Mouse (Mus musculus): ENCODE data around the gene Opcml. TPM values are rescaled to one million over a fixed set of nuclear protein-coding genes. Genes with fewer than 3 reads are reported as not detected.

Gene Opcml
- polyA plus RNA-seq, 1 experiment from 2014 or later = 7.6 TPM

GRCm38 (mm10) chr9:28225824-28226569 lies 435.4 kb downstream of the Opcml start:
- ATAC-seq (ENCODE audit: insufficient number of reproducible peaks, insufficient read depth, low FRiP score, low read depth) = no peak
- no peaks in the 10 kb centered on the region for H3K27me3 ChIP-seq (ENCODE audit: control insufficient read depth, insufficient read depth, low read length)
- H3K4me1 ChIP-seq (ENCODE audit: control insufficient read depth, insufficient read depth, low read length) = no peaks in the 10 kb centered on the region
- WGBS = 85% methylated on average over 8 of the region's 8 CpGs
- no peak overlapping the region for H3K9ac ChIP-seq (replicated peaks; ENCODE audit: low read depth, low read length)
- no peaks in the 10 kb centered on the region for H3K9me3 ChIP-seq (ENCODE audit: control insufficient read depth, low read depth, low read length)
- no peak overlapping the region for H3K4me2 ChIP-seq (replicated peaks; ENCODE audit: low read depth, low read length)
- no peak overlapping the region for H3K27ac ChIP-seq (ENCODE audit: low read length)
- H3K36me3 ChIP-seq (ENCODE audit: control insufficient read depth, insufficient read depth, low read length) = no peaks in the 10 kb centered on the region
- H3K4me3 ChIP-seq (ENCODE audit: low read depth, low read length) = no peak overlapping the region

- Histone ChIP-seq H3K9me3 (ENCODE audit: control insufficient read depth, low read depth, low read length) (no peaks in the 10 kb centered on the region), H3K27ac (ENCODE audit: low read length) (no peak overlapping the region), H3K4me2 (replicated peaks; ENCODE audit: low read depth, low read length) (no peak overlapping the region), H3K36me3 (ENCODE audit: control insufficient read depth, insufficient read depth, low read length) (no peaks in the 10 kb centered on the region), H3K27me3 (ENCODE audit: control insufficient read depth, insufficient read depth, low read length) (no peaks in the 10 kb centered on the region), H3K4me3 (ENCODE audit: low read depth, low read length) (no peak overlapping the region), H3K4me1 (ENCODE audit: control insufficient read depth, insufficient read depth, low read length) (no peaks in the 10 kb centered on the region), H3K9ac (replicated peaks; ENCODE audit: low read depth, low read length) (no peak overlapping the region)
- no peak for ATAC-seq (ENCODE audit: insufficient number of reproducible peaks, insufficient read depth, low FRiP score, low read depth)
- 80% methylated on average over 5 of the region's 5 CpGs for WGBS
Measured at GRCm38 (mm10) chr9:28226570-28226951, 436.0 kb downstream of the Opcml start.

GRCm38 (mm10) chr9:28238450-28238849 lies 447.9 kb downstream of the Opcml start:
- Histone ChIP-seq H3K27me3 (ENCODE audit: control insufficient read depth, insufficient read depth, low read length) (no peaks in the 10 kb centered on the region), H3K4me1 (ENCODE audit: control insufficient read depth, insufficient read depth, low read length) (no peaks in the 10 kb centered on the region), H3K27ac (ENCODE audit: low read length) (no peak overlapping the region), H3K4me2 (replicated peaks; ENCODE audit: low read depth, low read length) (no peak overlapping the region), H3K4me3 (ENCODE audit: low read depth, low read length) (no peak overlapping the region), H3K9me3 (ENCODE audit: control insufficient read depth, low read depth, low read length) (no peaks in the 10 kb centered on the region), H3K36me3 (ENCODE audit: control insufficient read depth, insufficient read depth, low read length) (no peaks in the 10 kb centered on the region), H3K9ac (replicated peaks; ENCODE audit: low read depth, low read length) (no peak overlapping the region)
- no peak for ATAC-seq (ENCODE audit: insufficient number of reproducible peaks, insufficient read depth, low FRiP score, low read depth)
- 87% methylated on average over 9 of the region's 9 CpGs for WGBS

- Histone ChIP-seq H3K4me1 (ENCODE audit: control insufficient read depth, insufficient read depth, low read length) (no peaks in the 10 kb centered on the region), H3K4me3 (ENCODE audit: low read depth, low read length) (no peak overlapping the region), H3K9me3 (ENCODE audit: control insufficient read depth, low read depth, low read length) (no peaks in the 10 kb centered on the region), H3K36me3 (ENCODE audit: control insufficient read depth, insufficient read depth, low read length) (no peaks in the 10 kb centered on the region), H3K9ac (replicated peaks; ENCODE audit: low read depth, low read length) (no peak overlapping the region), H3K27ac (ENCODE audit: low read length) (no peak overlapping the region), H3K4me2 (replicated peaks; ENCODE audit: low read depth, low read length) (no peak overlapping the region), H3K27me3 (ENCODE audit: control insufficient read depth, insufficient read depth, low read length) (no peaks in the 10 kb centered on the region)
- ATAC-seq (ENCODE audit: insufficient number of reproducible peaks, insufficient read depth, low FRiP score, low read depth) = no peak
- 63% methylated on average over 7 of the region's 7 CpGs for WGBS
Measured at GRCm38 (mm10) chr9:28247742-28248503, 457.3 kb downstream of the Opcml start.

GRCm38 (mm10) chr9:28251341-28251740 lies 460.8 kb downstream of the Opcml start:
- WGBS = 87% methylated on average over 9 of the region's 9 CpGs
- Histone ChIP-seq H3K9me3 (ENCODE audit: control insufficient read depth, low read depth, low read length) (no peaks in the 10 kb centered on the region), H3K27ac (ENCODE audit: low read length) (no peak overlapping the region), H3K36me3 (ENCODE audit: control insufficient read depth, insufficient read depth, low read length) (no peaks in the 10 kb centered on the region), H3K4me1 (ENCODE audit: control insufficient read depth, insufficient read depth, low read length) (no peaks in the 10 kb centered on the region), H3K4me3 (ENCODE audit: low read depth, low read length) (no peak overlapping the region), H3K27me3 (ENCODE audit: control insufficient read depth, insufficient read depth, low read length) (no peaks in the 10 kb centered on the region), H3K9ac (replicated peaks; ENCODE audit: low read depth, low read length) (no peak overlapping the region), H3K4me2 (replicated peaks; ENCODE audit: low read depth, low read length) (no peak overlapping the region)
- no peak for ATAC-seq (ENCODE audit: insufficient number of reproducible peaks, insufficient read depth, low FRiP score, low read depth)

GRCm38 (mm10) chr9:28255128-28255904 lies 464.7 kb downstream of the Opcml start:
- Histone ChIP-seq H3K36me3 (ENCODE audit: control insufficient read depth, insufficient read depth, low read length) (no peaks in the 10 kb centered on the region), H3K4me2 (replicated peaks; ENCODE audit: low read depth, low read length) (no peak overlapping the region), H3K27ac (ENCODE audit: low read length) (no peak overlapping the region), H3K4me1 (ENCODE audit: control insufficient read depth, insufficient read depth, low read length) (no peaks in the 10 kb centered on the region), H3K27me3 (ENCODE audit: control insufficient read depth, insufficient read depth, low read length) (no peaks in the 10 kb centered on the region), H3K9me3 (ENCODE audit: control insufficient read depth, low read depth, low read length) (no peaks in the 10 kb centered on the region), H3K4me3 (ENCODE audit: low read depth, low read length) (no peak overlapping the region), H3K9ac (replicated peaks; ENCODE audit: low read depth, low read length) (no peak overlapping the region)
- no peak for ATAC-seq (ENCODE audit: insufficient number of reproducible peaks, insufficient read depth, low FRiP score, low read depth)
- 84% methylated on average over 8 of the region's 8 CpGs for WGBS

GRCm38 (mm10) chr9:28255905-28256268 lies 465.3 kb downstream of the Opcml start:
- H3K27ac ChIP-seq (ENCODE audit: low read length) = no peak overlapping the region
- no peak overlapping the region for H3K4me3 ChIP-seq (ENCODE audit: low read depth, low read length)
- WGBS = 93% methylated on average over 1 of the region's 1 CpGs
- H3K9ac ChIP-seq (replicated peaks; ENCODE audit: low read depth, low read length) = no peak overlapping the region
- H3K9me3 ChIP-seq (ENCODE audit: control insufficient read depth, low read depth, low read length) = no peaks in the 10 kb centered on the region
- H3K36me3 ChIP-seq (ENCODE audit: control insufficient read depth, insufficient read depth, low read length) = no peaks in the 10 kb centered on the region
- ATAC-seq (ENCODE audit: insufficient number of reproducible peaks, insufficient read depth, low FRiP score, low read depth) = no peak
- H3K4me1 ChIP-seq (ENCODE audit: control insufficient read depth, insufficient read depth, low read length) = no peaks in the 10 kb centered on the region
- no peaks in the 10 kb centered on the region for H3K27me3 ChIP-seq (ENCODE audit: control insufficient read depth, insufficient read depth, low read length)
- no peak overlapping the region for H3K4me2 ChIP-seq (replicated peaks; ENCODE audit: low read depth, low read length)

- Histone ChIP-seq H3K4me3 (ENCODE audit: low read depth, low read length) (no peak overlapping the region), H3K9me3 (ENCODE audit: control insufficient read depth, low read depth, low read length) (no peaks in the 10 kb centered on the region), H3K27me3 (ENCODE audit: control insufficient read depth, insufficient read depth, low read length) (no peaks in the 10 kb centered on the region), H3K4me1 (ENCODE audit: control insufficient read depth, insufficient read depth, low read length) (no peaks in the 10 kb centered on the region), H3K9ac (replicated peaks; ENCODE audit: low read depth, low read length) (no peak overlapping the region), H3K36me3 (ENCODE audit: control insufficient read depth, insufficient read depth, low read length) (no peaks in the 10 kb centered on the region), H3K4me2 (replicated peaks; ENCODE audit: low read depth, low read length) (no peak overlapping the region), H3K27ac (ENCODE audit: low read length) (no peak overlapping the region)
- ATAC-seq (ENCODE audit: insufficient number of reproducible peaks, insufficient read depth, low FRiP score, low read depth) = peak; percentile 61; the same call in 1 of the 2 replicates
- WGBS = 24% methylated on average over 7 of the region's 7 CpGs
Measured at GRCm38 (mm10) chr9:28261078-28261753, 470.6 kb downstream of the Opcml start.

Measured in stomach, embryonic 14.5 days (tissue).